Mouse (Mus musculus): ENCODE measurements around the gene Adamts3. TPM values are rescaled to one million over a fixed set of nuclear protein-coding genes. Genes with fewer than 3 reads are reported as not detected.
A peak's percentile ranks its signal among the peaks of the same experiment; 100 is the strongest.

Gene Adamts3
- total RNA-seq, 2 experiments from 2014 or later = 3.7 to 3.9 TPM

GRCm38 (mm10) chr5:89709459-89709858 is 173.7 kb downstream of the Adamts3 start:
- DNase-seq = no peak

DNA sequence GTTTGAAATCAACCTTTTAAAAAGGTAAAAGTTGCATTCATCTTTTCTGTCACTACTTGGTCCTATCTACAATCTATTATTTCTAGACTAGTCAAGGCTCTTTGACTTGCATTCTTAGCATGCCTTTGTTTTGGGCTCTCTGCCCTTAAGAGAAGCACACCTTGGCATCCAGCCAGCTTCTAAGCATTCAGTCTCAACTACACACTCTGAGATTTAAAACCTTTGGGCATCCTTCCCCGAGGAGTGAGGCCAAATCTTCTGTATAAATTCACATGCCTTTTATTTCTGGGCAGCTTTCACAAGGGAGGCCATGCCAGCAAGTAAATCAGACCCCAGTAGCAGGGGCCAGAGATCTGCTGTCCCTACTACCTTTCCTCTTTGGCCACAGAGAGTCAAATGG is 178.9 kb downstream of the Adamts3 start:
- peak; percentile 67 for DNase-seq

GRCm38 (mm10) chr5:89701241-89702007 is 181.7 kb downstream of the Adamts3 start:
- peak; percentile 76 for DNase-seq

DNA sequence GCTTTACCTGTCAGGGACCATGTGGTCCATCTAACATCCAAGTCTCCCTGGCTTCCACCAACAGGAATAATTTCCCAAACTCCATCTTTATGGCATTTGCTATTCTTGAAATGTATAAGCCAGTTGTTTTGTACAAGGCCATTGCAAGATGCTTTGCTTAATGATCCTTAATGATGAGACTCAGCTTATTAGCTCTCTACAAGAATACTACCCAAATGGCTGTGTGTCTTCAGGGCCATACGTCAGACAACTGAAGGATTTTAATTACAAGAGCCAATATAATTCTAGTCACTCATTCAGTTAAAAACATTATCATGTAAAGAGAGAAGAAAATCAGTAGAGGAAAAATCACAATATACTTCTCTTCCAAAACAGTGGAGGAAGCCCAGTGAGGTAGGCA is 195.3 kb downstream of the Adamts3 start:
- DNase-seq = no peak

DNA sequence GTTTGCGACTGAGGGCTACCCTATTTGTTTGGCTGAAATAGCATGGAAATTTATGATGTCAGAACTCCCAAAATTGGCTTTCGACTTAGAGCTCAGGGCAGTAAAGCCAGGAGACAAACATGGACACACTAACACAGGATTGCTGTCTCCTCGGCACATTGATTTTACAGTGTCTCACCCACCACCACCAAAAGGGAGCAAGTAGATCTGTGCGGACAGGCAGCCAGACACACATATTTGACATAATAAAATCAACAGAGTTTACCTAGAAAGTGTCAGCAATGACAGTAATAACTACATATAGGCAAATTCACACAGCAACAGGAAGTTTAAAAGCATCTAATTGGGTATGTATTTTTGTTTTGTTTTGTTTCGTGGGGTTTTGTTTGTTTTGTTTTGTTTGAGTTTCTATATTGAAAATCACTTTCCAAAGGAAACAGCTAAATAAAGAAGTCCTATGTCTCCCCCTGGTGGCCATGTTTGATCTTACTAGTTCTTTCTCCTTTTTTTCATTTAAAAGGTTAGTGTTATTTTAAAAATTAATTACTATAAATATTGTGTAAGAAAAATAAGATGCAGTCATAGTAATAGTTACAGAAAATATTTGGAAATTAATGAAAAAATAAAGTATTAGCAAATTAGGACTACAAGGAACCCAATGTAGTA is 203.1 kb downstream of the Adamts3 start:
- DNase-seq = peak; percentile 74

DNA sequence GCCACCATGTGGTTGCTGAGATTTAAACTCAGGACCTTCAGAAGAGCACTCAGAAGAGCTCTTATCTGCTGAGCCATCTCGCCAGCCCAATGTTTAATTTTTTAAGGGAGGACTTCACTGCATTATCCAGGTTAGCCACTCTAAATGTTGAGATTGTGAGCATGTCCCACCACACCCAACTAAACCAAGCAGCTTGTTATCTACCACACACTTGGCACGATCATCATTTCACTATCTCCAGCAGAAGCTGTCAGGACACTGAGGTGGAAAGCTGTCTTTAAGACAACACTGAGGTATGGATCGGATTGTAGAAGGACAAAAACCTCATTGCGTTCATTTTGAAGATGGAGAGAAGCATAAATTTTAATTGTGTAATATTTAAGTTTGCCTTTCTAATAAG is 205.0 kb downstream of the Adamts3 start:
- no peak for DNase-seq

DNA sequence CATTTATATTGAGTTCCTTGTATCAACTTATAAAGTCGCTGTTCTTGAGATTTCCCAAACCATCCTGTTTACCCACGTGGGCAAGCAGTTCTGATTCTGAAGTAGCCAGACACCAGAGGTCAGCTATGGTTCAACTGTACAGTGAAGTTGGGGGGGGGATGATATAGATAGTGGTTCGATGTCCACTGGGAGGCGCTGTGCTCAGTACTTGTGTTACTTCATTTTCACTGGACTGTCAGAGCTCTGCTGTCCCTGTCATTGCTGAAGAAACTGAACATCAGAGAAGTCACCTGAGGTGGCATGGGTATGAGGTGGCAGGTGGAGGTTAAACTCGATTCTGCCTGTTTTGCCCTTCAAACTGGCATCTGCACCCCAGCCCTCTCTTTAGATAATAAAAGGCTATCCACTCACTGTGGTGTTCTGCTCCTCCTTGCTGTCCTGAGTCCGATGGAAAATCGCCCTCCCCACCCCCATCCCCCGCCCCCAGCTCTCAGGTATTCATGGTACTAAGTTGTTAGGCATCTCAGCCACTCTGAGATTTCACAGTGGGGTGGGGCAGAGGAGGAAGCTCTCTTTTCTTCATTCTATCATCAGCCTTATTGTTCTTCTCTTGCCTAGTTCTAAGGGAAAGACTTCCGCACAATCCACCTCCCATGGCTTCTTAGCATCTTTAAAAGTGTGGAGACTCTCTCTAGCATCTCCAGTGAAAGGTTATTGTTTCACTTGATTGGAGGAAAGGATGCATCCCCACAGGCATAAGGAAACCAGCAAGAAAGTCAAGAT is 208.9 kb downstream of the Adamts3 start:
- no peak for DNase-seq

- no peak for DNase-seq
These were observed 210.2 kb downstream of the Adamts3 start for GRCm38 (mm10) chr5:89672950-89673349.

DNA sequence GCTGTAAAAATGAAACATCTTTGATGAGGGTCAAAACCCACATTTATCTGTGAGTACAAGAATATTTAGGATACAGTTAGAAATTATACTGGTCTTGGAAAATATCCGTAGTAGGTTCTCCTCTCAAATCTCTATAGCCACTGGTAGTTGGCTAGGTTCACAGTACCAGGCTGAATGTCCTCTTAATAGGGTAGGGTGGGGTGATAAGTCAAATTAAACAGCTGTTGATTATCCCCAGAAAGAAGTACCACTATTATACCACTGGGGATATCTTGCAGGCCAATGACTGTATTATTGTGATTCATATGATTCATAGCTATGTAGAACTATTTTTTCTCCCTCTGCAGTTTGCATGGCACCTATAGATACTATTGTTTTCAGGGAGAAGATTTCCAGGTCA is 228.8 kb downstream of the Adamts3 start:
- DNase-seq = no peak

DNA sequence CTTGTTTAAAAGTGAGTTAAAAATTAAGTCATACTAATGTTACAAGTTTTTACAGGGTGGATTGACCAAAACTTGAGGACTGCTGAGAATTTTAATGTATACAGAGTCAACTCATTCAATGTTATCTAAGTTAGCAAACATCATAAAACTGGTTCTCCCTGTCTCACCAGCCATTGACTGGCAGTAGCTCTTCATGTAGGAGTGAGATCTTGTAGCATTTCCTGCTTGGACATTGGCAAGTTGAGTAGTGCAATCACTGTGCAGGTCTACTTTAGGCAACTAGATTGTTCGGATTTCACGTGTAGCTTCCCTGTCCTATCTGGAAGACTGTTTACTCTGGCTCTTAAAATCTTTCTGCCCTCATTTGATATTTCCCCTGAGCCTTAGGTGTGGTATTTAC is 229.3 kb downstream of the Adamts3 start:
- DNase-seq = no peak

DNA sequence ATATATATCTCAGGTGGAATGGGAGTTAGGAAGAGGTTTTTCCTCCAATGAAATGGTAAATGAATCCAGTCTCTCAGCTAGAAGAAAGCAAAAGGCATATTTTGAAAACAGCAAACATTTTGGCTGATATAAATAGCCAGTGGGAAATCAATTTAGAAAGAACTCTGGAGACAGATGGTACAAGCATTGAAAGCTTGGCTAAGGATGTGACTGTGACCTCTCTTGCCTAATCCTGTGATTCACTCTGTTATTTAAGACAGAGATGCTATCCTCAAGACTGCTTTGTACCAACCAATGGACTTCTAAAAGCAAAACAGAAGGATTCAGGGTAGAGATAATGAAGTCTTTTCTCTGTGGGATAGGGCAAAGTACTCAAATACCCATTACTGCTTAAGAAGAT is 236.2 kb downstream of the Adamts3 start:
- no peak for DNase-seq

GRCm38 (mm10) chr5:89635434-89635833 is 247.7 kb downstream of the Adamts3 start:
- DNase-seq = no peak

DNA sequence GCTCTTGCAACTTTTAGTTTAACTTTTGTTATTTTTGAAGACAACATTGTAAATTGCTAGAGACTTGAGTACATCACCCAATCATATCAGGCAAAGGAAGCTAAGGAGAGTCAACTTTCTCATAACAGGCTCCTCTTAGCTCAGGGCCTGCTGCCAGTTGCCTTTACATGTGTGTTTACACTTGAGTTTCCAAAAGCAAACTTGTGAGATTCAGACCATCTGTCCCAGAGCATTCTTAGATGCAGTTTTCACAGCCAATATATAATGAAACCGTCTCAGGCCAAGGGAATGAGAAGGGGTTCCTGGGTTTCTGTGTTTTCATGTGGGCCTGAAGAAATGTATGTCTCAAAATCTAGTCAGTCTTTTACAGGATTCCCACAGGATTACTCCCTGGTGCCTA is 251.5 kb downstream of the Adamts3 start:
- DNase-seq = no peak

All from adrenal gland, postnatal 10 days (tissue).